Mouse (Mus musculus): Measurements from ENCODE around the gene Krtap28-10. TPM values are rescaled to one million over a fixed set of nuclear protein-coding genes. Genes with fewer than 3 reads are reported as not detected.
A peak's percentile ranks its signal among the peaks of the same experiment; 100 is the strongest.

Krtap28-10 gene
- not detected for polyA plus RNA-seq (2017; shearing (Covaris generic))

- ATAC-seq = no peak
These were observed at the start of gene Krtap28-10 for GRCm38 (mm10) chr1:83042380-83042779. Gene Krtap28-10, minus strand, starts transcription at chr1:83042480.

DNA sequence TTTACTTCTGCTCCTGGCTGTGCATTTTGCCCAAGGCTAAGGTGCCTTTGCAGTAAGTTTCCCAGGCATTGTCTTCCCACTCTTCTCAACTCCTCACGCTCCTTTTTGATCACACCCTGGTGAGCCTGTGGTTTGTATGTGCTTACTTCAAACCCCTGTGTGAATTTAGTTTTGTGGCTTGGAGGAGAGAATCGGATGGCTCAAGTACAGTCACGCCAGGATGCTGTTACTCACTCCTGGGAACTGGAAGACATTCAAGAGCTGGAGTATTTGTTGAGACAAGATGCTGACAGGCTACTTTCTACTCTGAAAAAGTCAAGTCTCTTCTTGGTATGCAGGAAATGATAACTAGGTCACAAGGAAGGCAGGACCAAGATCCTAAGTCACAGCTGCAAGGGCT lies 49.0 kb upstream of the Krtap28-10 start:
- ATAC-seq = peak; percentile 48

DNA sequence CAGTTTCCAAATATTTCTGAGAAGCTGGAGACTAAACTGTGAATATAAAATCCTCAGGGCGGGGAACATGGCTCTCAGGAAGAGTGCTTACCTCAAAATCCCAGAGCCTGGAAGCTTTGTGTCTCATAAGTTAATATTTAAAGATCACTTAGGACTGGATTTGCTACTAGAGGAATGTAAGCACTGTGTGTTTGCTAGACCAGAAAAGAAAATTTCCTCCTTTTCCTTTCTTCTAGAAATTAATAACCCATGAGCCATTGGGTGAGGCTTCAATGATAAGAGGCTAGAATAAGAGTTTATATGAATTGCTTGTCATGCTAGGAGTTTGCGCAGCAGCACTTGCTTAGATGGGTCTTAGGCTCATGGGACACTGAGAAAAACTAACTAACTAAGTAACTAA lies 42.5 kb upstream of the Krtap28-10 start:
- ATAC-seq = no peak

DNA sequence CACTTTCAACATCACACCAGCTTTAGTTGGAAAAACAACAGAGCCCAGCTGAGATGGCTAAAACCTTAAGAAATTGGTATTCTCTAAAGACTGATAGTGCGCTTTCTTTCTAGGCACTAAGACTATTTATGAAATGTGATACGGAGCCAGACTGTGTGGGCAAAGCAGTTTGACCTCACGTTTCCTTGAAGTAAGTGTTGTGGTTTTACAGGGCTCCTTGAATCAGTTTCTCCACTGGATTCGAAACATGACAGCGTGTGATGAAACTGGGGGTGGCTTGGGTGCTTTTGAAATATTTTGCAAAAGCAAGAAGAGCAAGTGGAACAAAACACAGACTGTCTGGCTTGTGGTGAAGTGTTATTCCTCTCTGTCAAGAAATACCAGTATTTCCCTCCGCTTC lies 34.7 kb upstream of the Krtap28-10 start:
- peak; percentile 59 for ATAC-seq

DNA sequence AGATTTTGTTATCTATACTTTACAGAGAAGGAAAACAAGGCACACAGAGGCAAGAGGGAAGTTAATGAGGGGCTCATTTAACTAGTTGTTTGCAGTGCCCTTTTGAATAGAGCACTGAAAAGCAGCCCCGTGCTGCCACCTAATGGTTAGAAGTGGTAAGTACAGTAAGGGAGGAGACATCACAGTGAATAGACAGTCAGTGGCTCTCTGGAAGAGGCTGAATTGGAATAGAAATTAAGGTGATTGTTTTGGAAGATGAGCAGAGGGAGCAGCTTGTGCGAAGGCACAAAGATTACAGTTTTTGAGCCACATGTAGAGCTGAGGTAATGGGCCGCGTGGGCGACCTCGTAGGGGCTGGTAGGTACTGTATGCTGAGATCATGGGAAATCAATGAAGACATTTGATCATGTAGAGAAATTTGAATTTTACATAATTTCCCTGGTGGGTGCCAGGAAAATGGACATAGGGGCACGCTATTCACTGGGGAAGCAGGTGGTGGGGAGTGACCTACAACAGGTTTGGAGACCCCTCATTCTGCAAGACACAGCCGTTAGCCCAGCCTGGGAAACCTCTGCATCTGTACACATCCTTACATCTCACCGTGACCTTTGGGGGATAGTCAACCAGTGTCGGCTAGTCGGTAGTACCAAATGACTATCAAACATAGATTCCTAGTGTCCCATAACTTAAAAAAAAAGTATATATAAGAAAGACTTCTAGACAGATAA lies 34.1 kb upstream of the Krtap28-10 start:
- peak; percentile 55 for ATAC-seq

- no peak for ATAC-seq
These were observed 33.4 kb upstream of the Krtap28-10 start for GRCm38 (mm10) chr1:83075526-83076189.

GRCm38 (mm10) chr1:83067205-83067604 lies 24.9 kb upstream of the Krtap28-10 start:
- ATAC-seq = no peak

DNA sequence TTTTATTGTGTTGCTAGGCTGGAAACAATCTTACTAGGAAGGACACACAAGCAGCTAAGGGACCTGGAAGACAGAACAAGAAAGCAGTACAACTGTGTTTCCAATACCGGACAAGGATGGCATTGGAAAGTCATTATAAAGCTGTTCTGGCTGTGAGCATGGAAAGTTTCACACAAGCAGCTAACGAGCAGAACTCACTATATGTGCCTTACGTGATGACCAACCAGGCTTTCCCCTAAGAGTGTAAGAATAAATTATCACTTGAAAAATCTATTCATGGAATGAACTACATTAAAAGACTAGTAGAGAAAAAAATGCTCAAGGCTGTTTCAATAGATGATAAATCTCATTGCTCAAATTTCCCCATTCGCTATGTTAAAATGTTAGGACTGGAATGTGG lies 24.3 kb upstream of the Krtap28-10 start:
- ATAC-seq = no peak

DNA sequence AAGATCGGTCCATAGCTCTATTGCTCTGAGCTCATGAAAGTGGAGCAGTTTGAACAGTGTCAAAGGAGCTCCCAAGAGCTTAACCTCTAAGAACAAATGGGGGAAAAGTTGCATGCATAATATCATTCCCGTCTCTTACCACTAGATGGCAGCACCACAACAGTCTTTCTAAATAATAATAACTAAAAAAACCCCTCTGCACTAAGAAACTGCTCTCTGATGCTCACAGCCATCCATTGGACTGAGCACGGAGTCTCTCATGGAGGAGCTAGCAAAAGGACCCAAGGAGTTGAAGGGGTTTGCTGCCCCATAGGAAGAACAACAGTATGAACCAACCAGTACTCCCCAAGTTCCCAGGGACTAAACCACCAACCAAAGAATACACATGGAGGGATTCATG lies 22.6 kb upstream of the Krtap28-10 start:
- ATAC-seq = peak; percentile 65

DNA sequence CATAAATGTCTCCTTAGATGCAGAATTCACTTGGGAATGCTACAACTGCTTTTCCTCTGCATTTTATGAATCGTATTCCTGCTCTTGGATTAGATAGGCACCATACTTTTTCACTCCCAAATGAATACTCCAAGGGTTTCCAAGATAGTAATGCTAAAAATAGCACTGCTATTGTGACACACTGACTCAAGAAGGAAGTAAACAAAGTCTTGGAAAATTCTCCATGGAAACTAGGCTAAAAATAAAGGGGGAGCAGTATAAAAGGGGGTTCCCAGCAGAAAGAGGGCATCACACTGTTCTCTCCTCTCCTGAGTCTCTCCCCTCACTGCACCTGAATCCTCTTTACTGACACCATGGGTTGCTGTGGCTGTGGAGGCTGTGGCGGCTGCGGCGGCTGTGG lies 18.4 kb upstream of the Krtap28-10 start, which contains the start of gene Krtap28-13:
Gene Krtap28-13 (plus strand): TSS at position 288 of the 400 bp plus-strand sequence.
- ATAC-seq = no peak

- ATAC-seq = no peak
These were observed 17.0 kb upstream of the Krtap28-10 start, which contains the start of gene A030005K14Rik for GRCm38 (mm10) chr1:83059278-83059677. Gene A030005K14Rik, minus strand, starts transcription at chr1:83059378.

GRCm38 (mm10) chr1:83058481-83058880 lies 16.2 kb upstream of the Krtap28-10 start:
- no peak for ATAC-seq

- no peak for ATAC-seq
These were observed 2.7 kb upstream of the Krtap28-10 start, which contains the start of gene Gm47969 for GRCm38 (mm10) chr1:83044882-83045427. Gene Gm47969, plus strand, starts transcription at chr1:83044932.

- no peak for ATAC-seq
These were observed 3.2 kb downstream of the Krtap28-10 start for GRCm38 (mm10) chr1:83039080-83039479.

- no peak for ATAC-seq
These were observed 4.1 kb downstream of the Krtap28-10 start, which contains the start of gene Slc19a3 for GRCm38 (mm10) chr1:83038109-83038672. Gene Slc19a3, minus strand, starts transcription at chr1:83038448.

DNA sequence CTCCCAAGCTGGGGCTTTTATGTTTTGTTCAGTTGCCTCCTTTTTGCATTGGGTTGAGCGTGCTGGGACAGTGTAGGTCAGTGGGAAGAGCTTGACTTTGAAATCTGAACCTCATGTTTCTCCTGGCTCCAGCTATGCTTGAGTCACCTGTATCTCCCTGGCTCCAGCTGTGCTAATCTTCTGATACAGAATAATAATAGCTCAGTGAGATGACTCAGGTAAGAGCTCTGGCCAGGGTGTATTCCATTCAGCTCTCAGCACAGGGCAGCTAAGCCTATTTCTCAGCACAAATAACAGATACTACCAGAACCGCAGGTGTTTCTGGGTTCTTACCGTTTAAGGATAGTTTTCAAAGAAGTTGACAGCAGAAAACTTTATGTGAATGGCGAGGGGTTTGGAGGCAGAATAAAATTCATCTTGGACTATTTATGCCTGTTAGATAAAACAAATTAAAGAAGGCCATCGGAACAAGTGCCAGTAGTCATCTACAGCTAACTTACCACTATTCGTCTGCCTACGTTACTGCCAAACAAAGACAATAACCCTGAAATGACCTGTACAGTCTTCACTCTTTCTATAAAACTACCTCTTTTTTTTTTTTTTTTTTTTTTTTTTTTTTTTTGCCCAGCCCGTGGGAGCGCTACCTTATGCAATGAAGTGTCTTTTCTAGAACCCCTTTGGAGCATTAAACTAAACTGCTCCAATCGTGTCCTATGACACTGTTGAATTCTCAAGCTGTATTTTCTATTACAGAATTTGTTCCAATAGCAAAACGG lies 5.2 kb downstream of the Krtap28-10 start:
- ATAC-seq = no peak

DNA sequence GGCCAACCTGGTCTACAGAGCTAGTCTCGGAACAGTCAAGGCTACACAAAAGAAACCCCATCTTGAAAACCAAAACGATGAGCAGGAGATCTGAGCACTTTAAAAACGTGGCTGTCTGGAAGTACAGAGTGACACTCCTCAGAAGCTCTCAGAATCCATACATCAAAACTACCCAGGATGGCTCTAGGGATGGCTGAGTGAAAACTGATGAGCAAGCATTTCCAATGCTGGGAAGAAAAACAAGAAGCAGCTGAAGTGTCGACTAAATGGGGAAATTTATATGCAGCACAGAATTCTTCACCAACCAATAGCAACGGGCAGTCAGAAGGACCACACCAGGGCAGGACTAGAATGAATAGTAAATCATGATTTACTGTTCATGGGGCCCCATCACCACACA lies 7.8 kb downstream of the Krtap28-10 start:
- ATAC-seq = no peak

DNA sequence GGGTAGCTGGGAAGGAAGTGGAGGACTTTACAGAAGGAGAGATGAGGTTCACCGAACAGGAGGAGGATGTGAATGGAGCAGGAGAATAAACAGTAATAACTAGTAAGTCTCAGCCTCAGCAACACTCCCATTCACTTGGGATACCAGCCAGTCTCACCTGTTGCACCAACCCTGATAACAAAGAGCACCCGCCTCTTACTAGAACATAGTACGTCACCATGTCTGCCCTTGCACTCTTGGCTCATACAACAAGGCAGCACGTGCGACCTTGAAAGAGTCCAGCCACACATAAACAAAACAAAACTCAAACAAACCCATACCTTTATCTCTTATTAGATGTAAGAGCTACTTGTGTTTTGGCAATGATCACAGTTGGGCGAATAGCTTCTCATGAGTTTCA lies 9.8 kb downstream of the Krtap28-10 start:
- no peak for ATAC-seq

- no peak for ATAC-seq
These were observed 10.3 kb downstream of the Krtap28-10 start for GRCm38 (mm10) chr1:83031950-83032349.

DNA sequence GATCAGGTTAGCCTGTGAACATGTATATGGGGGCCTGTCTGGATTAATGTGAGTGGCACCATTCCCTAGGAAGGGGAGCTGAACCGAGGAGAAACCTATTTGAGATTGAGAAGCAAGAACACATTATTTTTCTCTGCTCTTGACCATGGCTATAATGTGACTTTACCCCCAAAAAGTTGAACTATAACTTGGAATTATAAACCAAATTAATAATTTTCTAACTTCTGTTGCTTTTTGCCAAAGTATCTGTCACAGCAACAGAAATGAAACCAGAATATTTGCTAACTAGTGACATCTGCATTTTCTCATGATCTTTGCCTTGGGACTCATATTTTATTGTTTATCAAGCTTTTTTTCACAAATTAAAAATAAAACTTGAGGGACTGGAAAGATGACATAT lies 25.7 kb downstream of the Krtap28-10 start:
- no peak for ATAC-seq

GRCm38 (mm10) chr1:83015329-83015879 lies 26.9 kb downstream of the Krtap28-10 start:
- ATAC-seq = no peak

DNA sequence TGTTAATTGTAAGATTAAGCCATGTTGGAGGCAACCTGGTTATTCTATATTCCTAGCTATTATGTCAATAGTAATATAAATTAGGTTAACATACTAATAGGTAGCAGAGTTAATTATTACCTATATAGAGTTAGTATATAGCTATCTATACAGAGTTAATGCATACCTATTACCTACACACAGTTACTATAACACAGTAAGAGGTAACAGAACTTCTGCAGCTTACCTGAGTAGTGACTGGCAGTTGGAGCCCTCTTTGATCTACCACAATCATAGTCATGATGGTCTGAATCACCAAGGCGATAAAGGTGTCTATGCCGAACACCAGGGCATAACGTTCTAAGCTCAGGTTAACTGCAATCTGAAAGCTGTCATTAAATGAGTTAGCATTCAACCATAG lies 27.8 kb downstream of the Krtap28-10 start:
- ATAC-seq = no peak

All from inflammation-experienced regulatory T-cells, adult 6 months (primary cell).